Mouse (Mus musculus): ENCODE measurements at regions not wholly inside any gene's neighbourhood (a gene's known extent, or its start where the extent isn't known, plus 50 kb on each side); places are given as distances from the start of the nearest gene placed in this dataset.

DNA sequence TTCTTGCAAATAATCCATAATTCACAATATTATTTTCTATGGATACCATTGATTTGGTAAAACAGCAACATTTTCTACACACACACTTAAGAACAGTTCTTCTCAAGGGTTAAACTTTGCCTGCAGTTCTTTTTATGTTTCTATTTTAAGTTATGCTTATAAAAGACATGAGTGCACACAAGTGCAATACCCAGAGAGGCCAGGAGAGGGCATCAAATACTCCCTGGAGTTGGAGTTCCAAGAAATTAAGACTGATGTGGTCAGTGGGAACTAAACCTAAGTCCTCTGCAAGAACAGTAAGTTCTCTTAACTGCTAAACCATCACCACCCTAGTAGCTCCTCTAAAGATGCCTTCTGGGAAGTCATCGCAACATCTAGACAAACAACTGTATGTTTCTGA, 570.5 kb upstream of the Tmem132c start:
- no peak for TF ChIP-seq GATA1 (IDR thresholded peaks at IDR 0.05; ENCODE audit: borderline replicate concordance, low read length)
- no peak for TF ChIP-seq FLI1 (IDR thresholded peaks at IDR 0.05; ENCODE audit: low read length)
